Mouse (Mus musculus): ENCODE results near the gene Exoc6.

DNA sequence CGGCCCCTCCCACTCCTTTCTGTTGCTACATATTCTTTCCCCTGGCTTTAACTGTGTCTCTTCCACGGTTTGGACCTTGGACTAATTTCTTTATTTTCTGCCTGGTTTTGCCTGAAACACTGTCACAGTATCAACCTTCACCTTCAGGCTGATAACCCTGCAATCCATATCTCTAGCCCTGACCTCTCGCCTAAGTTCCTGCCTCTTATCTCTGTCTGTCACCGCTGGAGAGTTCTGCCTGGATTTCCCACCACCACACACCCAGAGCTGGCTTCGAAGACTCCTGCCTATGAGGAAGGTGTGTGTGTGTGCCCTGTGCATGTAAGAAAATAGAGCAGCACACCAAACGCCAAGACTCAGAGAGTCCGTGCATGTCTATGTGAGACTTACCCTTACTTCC, 32.8 kb upstream of the Exoc6 start:
- TF ChIP-seq CTCF (IDR thresholded peaks at IDR 0.05) (no peak), POLR2A (IDR thresholded peaks at IDR 0.05; ENCODE audit: insufficient read depth, low read depth, low read length) (no peak)
